Mouse (Mus musculus) forebrain, embryonic 12.5 days (tissue): ENCODE results near the gene Ube2o. TPM values are rescaled to one million over a fixed set of nuclear protein-coding genes. Genes with fewer than 3 reads are reported as not detected.

Experiments used
- ATAC-seq: fragments of 200-750 bp; cut with Nextera tagmentation; 2 replicates; pipeline ENCODE4 v1.8.0; 2017; ENCODE audit warnings: moderate TSS enrichment; ENCODE audit not compliant: low FRiP score
- H3K27ac ChIP-seq: fragments of 300-500 bp; sonication (generic); 2 replicates; pipeline ENCODE4 v1.5.1; 2016; ENCODE audit warnings: mild to moderate bottlenecking
- H3K27me3 ChIP-seq: fragments of 300-500 bp; sonication (generic); 2 replicates; pipeline ENCODE4 v1.6.1; 2016; ENCODE audit warnings: mild to moderate bottlenecking
- H3K36me3 ChIP-seq: fragments of 300-500 bp; sonication (generic); replicated peaks from 2 replicates; pipeline ENCODE4 v1.6.1; 2016; ENCODE audit warnings: mild to moderate bottlenecking
- H3K4me1 ChIP-seq: fragments of 300-500 bp; sonication (generic); 2 replicates; pipeline ENCODE4 v1.6.1; 2016
- H3K4me2 ChIP-seq: fragments of 300-500 bp; sonication (generic); 2 replicates; pipeline ENCODE4 v1.6.1; 2016; ENCODE audit warnings: mild to moderate bottlenecking, moderate library complexity
- H3K4me3 ChIP-seq: fragments of 300-500 bp; sonication (generic); replicated peaks from 2 replicates; pipeline ENCODE4 v1.5.1; 2016; ENCODE audit warnings: mild to moderate bottlenecking
- H3K9ac ChIP-seq: fragments of 300-500 bp; sonication (generic); 2 replicates; pipeline ENCODE4 v1.6.1; 2016; ENCODE audit warnings: mild to moderate bottlenecking
- H3K9me3 ChIP-seq: fragments of 300-500 bp; sonication (generic); 2 replicates; pipeline ENCODE4 v1.6.1; 2016
- WGBS: fragments of 180-500 bp; shearing (Covaris S2); methylation state at CpG from one replicate; pipeline ENCODE4 v1.1.7; 2016; 5-methylcytosine and 5-hydroxymethylcytosine counted together
- polyA plus RNA-seq: library from polyadenylated mRNA; unstranded; fragments of >200 nt; fragmentation: Nextera tagmentation; extraction: Ambion mirVana; gene quantifications from 2 replicates; pipeline ENCODE4 v1.2.1, GENCODE M21; 2016

The Ube2o gene
- polyA plus RNA-seq, 1 experiment from 2014 or later: 17.3 TPM

DNA sequence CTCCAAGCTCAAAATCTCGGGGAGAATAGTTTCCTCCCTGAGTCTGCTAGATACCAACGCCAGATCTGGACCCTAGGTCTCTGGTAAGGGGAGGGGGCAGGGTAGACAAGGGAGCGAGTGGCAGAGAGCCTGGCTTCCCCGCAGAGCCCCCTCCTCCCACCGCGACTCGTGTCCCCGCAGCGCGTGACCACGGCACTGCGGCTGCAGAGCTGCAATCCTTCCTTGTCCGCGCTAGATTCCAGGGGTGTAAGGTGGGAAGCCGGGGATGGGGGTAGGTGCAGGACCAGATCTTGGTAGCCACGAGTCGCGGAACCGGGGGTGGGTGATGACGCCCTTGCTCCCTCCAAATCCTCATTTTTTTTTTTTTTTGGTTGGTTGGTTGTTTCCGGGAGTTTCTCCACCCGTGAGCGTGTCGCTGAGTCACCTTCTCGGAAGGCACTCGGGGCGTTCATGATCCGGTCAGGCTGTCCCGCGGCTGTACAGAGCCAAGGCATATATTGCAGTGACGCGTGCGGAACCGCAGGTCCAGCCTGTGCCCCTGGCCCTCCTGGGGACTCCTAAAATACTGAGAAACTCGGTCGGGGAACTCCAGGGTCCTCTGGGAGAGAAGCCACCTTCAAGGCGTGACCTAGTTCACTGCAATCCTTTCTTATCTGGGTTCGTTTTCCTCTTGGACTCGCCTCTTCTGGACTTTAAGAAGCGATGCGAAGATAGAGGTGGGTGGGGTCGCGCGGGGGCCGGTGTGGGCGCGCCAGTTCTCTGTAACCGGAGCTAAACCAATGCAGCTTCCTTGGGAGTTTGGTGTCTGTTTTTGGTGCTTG, 49.7 kb downstream of the Ube2o start:
- H3K27ac ChIP-seq: no peak overlapping the region
- WGBS: 2% methylated on average over 48 of the region's 48 CpGs
- peaks cover 45% of the 10 kb centered on the region for H3K4me1 ChIP-seq
- H3K4me2 ChIP-seq: peak overlapping the region; percentile 91
- ATAC-seq: no peak
- H3K4me3 ChIP-seq: peak overlapping the region; percentile 49
- H3K27me3 ChIP-seq: peaks cover 70% of the 10 kb centered on the region
- H3K9me3 ChIP-seq: no peaks in the 10 kb centered on the region
- 0 out of 2 replicates have a peak overlapping the region, but pooled peaks have one; percentile 17 for H3K9ac ChIP-seq
- H3K36me3 ChIP-seq: no peaks in the 10 kb centered on the region

DNA sequence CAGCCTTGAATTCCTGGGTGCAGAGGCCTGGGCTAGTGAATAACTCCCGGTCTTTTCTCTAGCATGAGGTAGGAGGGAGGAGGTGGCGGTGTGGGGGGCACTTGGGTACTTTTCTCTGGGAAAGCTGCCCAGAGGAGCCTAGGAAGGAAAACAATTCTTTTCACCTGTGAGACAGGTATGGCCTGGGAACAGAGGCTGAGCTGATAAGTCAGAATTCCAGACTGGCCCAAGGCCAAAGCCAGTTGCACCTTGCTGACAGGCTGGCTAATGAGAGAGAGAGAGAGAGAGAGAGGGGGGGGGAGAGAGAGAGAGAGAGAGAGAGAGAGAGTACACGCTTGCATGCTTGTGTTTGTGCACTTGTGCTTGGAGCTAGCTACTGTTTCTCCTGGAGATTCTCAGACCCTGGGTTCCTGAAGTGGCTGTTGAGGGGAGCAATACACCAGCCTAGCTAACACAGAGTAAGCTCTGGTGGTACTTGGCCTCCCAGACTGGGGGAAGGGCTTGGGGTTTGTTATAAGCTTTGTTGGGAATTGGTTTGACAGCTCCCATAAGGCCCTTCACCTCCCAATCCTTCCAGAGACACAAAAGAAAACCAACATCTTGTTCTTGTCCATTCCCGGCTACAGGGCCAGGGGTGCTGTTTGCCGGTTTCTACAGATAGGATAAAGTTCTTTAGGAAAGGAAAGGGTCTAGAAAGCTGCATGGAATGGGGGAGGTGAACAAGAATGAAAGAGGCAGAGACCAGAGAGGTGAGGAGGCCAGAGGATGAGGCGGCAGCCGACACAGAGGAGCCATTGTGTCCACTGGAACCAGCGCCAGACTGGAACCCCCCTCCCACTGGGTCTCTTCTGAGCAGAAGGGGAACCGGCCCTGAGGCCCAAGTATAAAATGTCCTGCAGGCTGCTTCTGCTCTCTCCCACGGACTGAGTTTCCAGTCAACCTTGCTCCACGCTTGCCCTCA, 50.8 kb downstream of the Ube2o start, which contains the start of gene Sphk1:
Gene Sphk1, plus strand, starts transcription at position 739 of the 961 bp plus-strand sequence.
- H3K27me3 ChIP-seq: peaks cover 66% of the 10 kb centered on the region
- H3K4me3 ChIP-seq: peak within 1 kb of the TSS; percentile 49
- no peaks in the 10 kb centered on the region for H3K9me3 ChIP-seq
- no peak for ATAC-seq
- 14% methylated on average over 11 of the region's 11 CpGs for WGBS
- no peaks in the 10 kb centered on the region for H3K36me3 ChIP-seq
- H3K4me2 ChIP-seq: peak within 1 kb of the TSS; percentile 91
- H3K4me1 ChIP-seq: peaks cover 45% of the 10 kb centered on the region
- H3K27ac ChIP-seq: 0 out of 2 replicates have a peak within 1 kb of the TSS, but pooled peaks have one; percentile 19
- H3K9ac ChIP-seq: 0 out of 2 replicates have a peak within 1 kb of the TSS, but pooled peaks have one; percentile 17

DNA sequence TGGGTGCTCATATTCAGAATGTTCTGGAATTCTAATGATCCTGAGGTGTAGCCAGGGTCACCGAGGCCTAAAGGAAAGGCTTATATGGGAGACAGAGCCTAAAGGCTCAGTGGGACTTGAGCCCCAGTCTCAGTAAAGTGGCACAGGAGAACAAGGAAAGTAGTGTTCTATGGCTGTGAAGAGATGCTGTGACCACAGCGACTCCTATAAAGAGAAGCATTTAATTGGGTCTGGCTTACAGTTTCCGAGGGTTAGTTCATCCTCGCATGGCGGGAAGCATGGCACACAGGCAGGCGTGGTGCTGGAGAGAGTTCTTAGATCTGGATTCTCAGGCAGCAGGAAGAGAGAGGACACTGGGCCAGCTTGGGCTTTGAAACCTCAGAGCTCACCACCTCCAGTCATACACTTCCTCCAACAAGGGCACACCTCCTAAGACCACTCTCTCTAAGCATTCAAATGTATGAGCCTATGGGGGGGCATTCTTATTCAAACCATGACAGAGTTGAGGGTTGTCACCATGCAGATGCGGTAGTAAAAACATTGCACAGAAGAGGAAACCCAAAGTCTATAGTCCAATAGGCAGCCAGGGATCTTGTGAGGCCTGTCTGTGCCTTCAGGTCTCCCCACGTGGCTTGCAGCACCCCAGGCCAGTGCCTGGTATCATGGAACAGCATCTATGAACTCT, 52.5 kb downstream of the Ube2o start:
- WGBS: 75% methylated on average over 8 of the region's 8 CpGs
- H3K9me3 ChIP-seq: no peaks in the 10 kb centered on the region
- H3K4me1 ChIP-seq: peaks cover 41% of the 10 kb centered on the region
- H3K27me3 ChIP-seq: peaks cover 51% of the 10 kb centered on the region
- H3K9ac ChIP-seq: no peak overlapping the region
- H3K4me3 ChIP-seq: no peak overlapping the region
- no peak overlapping the region for H3K4me2 ChIP-seq
- H3K27ac ChIP-seq: no peak overlapping the region
- no peaks in the 10 kb centered on the region for H3K36me3 ChIP-seq
- no peak for ATAC-seq

DNA sequence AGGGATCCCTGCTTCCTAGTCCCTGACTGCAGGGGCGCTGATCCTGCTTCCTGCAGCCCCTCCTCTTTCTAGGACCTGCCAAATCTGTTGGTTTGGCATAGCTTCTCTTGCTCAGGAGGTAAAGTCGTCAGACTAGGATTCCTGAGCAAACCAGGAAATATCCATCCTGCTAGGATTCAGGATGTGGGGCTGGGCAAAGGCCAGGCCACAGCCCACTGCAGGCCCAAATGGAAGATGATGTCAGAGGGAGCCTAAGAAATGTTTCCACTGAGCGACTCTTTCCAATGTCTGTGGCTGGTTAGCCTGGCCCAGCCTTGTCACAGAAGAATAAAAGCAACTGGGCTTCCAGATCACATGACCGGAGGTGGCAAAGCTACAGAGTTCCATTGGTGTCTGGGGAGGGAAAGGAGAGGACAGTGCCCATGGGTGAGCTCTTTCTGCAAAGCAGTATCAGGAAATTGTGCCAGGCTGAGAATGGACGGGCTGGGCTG, 57.5 kb downstream of the Ube2o start:
- ATAC-seq: no peak
- Histone ChIP-seq H3K4me2 (no peak overlapping the region), H3K4me1 (peaks cover 9% of the 10 kb centered on the region), H3K36me3 (no peaks in the 10 kb centered on the region), H3K9me3 (no peaks in the 10 kb centered on the region), H3K27me3 (peaks cover 15% of the 10 kb centered on the region), H3K9ac (no peak overlapping the region), H3K27ac (no peak overlapping the region), H3K4me3 (no peak overlapping the region)
- WGBS: 48% methylated on average over 5 of the region's 5 CpGs

DNA sequence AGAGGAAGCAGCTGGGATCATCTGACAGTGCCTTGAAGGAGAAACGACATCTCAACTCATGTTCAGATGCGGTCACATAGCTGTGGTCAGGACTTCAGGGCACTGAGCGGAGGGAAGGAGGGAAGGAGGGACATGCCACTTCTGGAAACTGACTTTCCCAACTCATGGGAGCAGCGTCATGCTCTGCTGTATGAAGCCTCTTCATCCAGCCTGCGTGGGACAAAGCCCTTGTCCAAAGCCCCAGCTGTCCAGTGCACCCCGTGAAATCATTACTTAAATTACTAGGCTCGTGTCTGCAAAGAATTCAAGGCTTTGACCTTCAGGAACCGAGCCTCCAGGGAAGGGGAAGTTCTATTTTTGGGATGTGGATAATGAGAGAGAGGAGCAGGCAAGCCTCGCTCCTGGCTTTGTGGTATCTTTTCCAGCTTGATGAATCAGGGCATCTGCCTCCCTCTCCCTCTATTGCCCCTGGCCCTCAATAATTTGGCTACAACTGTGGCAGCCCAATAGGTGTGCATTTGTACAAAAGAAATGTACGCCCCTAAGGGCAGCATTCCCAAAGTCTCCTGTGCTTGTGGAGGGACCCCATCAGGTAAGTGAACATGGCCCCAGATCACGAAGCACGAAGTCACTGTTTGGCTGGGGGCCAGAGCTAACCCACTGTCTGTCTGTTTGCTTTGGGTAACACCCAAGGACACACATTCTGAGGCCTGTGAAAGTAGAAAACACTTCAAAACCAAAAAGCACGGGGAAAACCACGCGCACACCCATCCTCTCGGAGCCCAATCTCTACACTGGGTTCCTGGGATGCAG, 58.2 kb downstream of the Ube2o start:
- Histone ChIP-seq H3K9me3 (no peaks in the 10 kb centered on the region), H3K4me3 (no peak overlapping the region), H3K4me2 (no peak overlapping the region), H3K36me3 (no peaks in the 10 kb centered on the region), H3K4me1 (peaks cover 9% of the 10 kb centered on the region), H3K9ac (no peak overlapping the region), H3K27ac (no peak overlapping the region), H3K27me3 (peaks cover 15% of the 10 kb centered on the region)
- ATAC-seq: no peak
- 71% methylated on average over 16 of the region's 16 CpGs for WGBS

DNA sequence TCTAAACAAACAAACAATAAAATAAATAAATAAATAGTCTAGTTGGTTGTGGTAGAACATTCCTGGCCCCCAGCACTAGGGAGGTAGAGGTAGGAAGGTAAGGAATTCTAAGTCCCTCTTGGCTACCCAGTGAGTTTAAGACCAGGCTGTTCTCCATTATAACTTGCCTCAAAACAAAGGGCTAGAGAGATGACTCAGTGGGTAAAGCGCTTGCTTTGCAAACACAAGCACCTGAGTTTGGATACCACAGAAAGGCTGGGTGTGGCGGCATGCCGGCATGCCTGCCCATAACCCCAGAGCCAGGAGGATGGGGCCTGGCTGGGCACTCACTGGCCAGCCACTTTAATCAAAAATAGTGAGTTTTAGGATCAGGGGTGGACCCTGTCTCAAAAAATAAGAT, 59.2 kb downstream of the Ube2o start:
- Histone ChIP-seq H3K9me3 (no peaks in the 10 kb centered on the region), H3K27me3 (peaks cover 10% of the 10 kb centered on the region; the same call in 1 of the 2 replicates), H3K9ac (no peak overlapping the region), H3K4me2 (no peak overlapping the region), H3K27ac (no peak overlapping the region), H3K36me3 (no peaks in the 10 kb centered on the region), H3K4me3 (no peak overlapping the region), H3K4me1 (peaks cover 9% of the 10 kb centered on the region)
- WGBS: 97% methylated on average over 3 of the region's 3 CpGs
- ATAC-seq: no peak

DNA sequence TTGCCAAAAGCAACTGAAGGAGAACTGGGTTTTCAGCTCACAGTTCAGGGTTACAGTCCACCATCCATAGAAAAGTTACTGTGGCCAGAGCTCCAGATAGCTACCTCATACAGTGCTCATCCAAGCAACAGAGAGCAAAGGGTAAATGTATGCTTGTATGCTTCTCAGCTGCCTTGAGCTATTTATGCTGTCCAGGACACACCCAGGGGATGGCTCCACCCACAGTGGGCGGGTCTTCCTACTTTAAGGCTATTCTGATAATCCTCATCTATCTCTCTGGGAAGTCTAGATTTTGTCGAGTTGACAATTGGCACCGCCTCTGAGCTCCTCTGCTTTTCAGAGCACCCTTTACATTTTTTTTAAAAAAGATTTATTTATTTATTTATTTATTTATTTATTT, 60.1 kb downstream of the Ube2o start:
- peaks cover 7% of the 10 kb centered on the region; the same call in 1 of the 2 replicates for H3K27me3 ChIP-seq
- peaks cover 9% of the 10 kb centered on the region for H3K4me1 ChIP-seq
- no peak overlapping the region for H3K27ac ChIP-seq
- ATAC-seq: no peak
- H3K9ac ChIP-seq: no peak overlapping the region
- H3K4me2 ChIP-seq: no peak overlapping the region
- 68% methylated on average over 3 of the region's 3 CpGs for WGBS
- no peaks in the 10 kb centered on the region for H3K36me3 ChIP-seq
- no peak overlapping the region for H3K4me3 ChIP-seq
- H3K9me3 ChIP-seq: no peaks in the 10 kb centered on the region

DNA sequence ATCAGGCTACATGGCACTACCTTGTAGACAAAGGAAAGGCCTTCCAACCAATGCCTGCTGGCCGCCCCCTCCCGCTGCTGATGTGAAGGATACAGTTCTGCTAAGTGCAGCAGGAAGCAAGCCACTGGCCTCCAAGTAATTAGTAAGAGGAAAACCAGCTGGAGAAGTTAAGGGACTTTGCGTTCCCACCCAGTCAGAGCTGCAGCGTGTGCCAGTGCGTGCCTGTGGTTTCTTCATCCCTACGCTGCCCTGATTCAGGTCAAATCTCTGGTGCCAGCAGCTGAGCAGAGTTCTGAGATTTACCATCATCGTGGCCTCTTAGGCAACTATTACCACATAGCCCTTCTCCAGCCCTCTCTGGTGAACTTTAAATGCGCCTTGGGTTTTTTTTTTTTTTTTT, 62.8 kb downstream of the Ube2o start:
- peaks cover 20% of the 10 kb centered on the region; the same call in 1 of the 2 replicates for H3K27me3 ChIP-seq
- H3K4me1 ChIP-seq: peaks cover 13% of the 10 kb centered on the region
- no peaks in the 10 kb centered on the region for H3K9me3 ChIP-seq
- ATAC-seq: no peak
- no peak overlapping the region for H3K9ac ChIP-seq
- WGBS: 82% methylated on average over 8 of the region's 8 CpGs
- H3K4me2 ChIP-seq: no peak overlapping the region
- peak overlapping the region; percentile 19; the same call in 1 of the 2 replicates for H3K27ac ChIP-seq
- no peaks in the 10 kb centered on the region for H3K36me3 ChIP-seq
- no peak overlapping the region for H3K4me3 ChIP-seq

DNA sequence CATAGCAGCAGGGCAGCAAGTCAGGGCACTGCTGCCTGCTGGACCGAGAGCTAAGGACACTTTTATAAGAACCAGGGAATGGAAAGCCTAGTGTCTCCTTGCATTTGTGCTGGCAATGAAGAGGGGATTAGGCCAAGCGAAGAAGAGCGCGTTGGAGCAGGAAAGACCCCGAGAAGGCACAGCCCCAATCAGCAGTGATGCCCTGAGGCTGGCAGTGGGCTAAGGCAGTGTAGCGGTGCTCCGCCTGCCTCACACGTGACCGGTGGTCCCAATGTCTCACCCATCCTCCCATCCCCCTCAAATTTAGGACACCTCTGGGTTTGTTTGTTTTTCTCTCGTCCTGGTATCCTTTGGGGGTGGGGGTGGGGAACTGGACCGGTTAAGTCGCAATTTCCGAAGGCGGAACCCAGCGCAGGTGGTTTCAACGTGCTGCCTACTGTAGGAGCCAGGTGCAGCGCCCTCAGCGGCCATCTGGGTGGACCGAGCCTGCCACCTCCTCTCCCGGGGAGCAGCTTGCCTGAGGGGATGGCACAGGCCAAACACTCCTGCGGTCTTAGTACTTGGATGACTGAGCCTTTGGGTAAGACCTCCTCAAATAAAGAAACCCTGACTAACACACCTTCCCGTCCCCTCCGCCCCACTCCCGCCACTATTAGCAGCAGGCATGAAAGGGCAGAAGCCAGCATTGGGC, 65.8 kb downstream of the Ube2o start:
- ATAC-seq: no peak
- H3K27ac ChIP-seq: no peak overlapping the region

DNA sequence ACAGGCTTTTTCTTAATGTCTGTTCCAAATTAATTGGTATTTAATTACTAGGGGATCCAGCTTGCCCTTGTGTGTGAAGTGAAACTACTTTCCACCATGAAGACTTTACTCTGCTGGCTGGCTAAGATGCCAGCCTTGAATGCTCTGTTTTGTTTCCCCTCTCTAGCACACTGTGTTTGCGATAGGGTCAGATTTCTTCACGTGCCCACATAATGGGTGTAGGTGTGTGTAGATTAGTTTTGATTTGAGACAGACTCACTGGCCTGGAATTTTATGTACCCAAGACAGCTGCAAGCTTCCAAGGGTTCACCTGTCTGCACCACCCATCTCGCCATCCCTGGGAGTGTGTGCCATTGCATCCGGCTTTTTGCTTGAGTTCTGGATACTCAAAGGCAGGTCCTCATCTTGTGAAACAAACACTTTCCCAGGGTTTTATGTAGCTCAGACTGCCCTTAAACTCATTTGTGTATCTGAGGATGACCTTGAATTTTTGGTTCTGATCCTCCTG, 67.7 kb downstream of the Ube2o start:
- Histone ChIP-seq H3K36me3 (no peaks in the 10 kb centered on the region), H3K4me3 (no peak overlapping the region), H3K27me3 (peaks cover 14% of the 10 kb centered on the region; the same call in 1 of the 2 replicates), H3K4me2 (no peak overlapping the region), H3K4me1 (peaks cover 7% of the 10 kb centered on the region; the same call in 1 of the 2 replicates), H3K9me3 (no peaks in the 10 kb centered on the region), H3K27ac (no peak overlapping the region), H3K9ac (no peak overlapping the region)
- 73% methylated on average over 4 of the region's 4 CpGs for WGBS
- no peak for ATAC-seq

More for the DNA sequence above, 65.8 kb downstream of the Ube2o start:
- H3K9ac ChIP-seq: no peak overlapping the region
- WGBS: 10% methylated on average over 24 of the region's 24 CpGs
- H3K4me2 ChIP-seq: peak overlapping the region; percentile 43
- no peaks in the 10 kb centered on the region for H3K9me3 ChIP-seq
- H3K4me3 ChIP-seq: 0 out of 2 replicates have a peak overlapping the region, but pooled peaks have one; percentile 3
- peaks cover 7% of the 10 kb centered on the region; the same call in 1 of the 2 replicates for H3K4me1 ChIP-seq
- H3K36me3 ChIP-seq: no peaks in the 10 kb centered on the region
- peaks cover 14% of the 10 kb centered on the region; the same call in 1 of the 2 replicates for H3K27me3 ChIP-seq
